Mouse (Mus musculus): ENCODE data around the gene Gm21985. TPM values are rescaled to one million over a fixed set of nuclear protein-coding genes. Genes with fewer than 3 reads are reported as not detected.

Gm21985 gene
- total RNA-seq, 2 experiments from 2014 or later: 2.8 to 3.5 TPM

DNA sequence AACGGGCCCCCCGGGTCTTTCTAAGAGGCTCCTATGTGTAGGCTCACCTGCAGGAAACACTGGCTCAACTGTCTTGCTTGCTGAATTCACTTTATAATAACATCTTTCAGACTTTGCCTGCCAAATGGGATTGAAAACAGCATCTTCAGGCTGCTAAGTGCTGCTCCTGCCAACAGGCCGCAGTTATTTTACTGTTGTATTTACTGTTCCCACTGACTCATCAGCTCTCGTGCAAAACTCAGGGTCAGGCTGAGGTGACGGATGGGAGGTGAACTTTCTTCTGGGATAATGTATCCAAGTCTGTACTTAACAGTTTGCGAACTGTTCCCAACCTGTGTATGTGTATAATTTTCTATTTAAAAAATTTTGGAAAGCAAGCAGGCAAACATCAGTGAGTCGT lies 52.8 kb downstream of the Gm21985 start:
- no peak for DNase-seq (ENCODE audit: low spot score in 2 of 2)

DNA sequence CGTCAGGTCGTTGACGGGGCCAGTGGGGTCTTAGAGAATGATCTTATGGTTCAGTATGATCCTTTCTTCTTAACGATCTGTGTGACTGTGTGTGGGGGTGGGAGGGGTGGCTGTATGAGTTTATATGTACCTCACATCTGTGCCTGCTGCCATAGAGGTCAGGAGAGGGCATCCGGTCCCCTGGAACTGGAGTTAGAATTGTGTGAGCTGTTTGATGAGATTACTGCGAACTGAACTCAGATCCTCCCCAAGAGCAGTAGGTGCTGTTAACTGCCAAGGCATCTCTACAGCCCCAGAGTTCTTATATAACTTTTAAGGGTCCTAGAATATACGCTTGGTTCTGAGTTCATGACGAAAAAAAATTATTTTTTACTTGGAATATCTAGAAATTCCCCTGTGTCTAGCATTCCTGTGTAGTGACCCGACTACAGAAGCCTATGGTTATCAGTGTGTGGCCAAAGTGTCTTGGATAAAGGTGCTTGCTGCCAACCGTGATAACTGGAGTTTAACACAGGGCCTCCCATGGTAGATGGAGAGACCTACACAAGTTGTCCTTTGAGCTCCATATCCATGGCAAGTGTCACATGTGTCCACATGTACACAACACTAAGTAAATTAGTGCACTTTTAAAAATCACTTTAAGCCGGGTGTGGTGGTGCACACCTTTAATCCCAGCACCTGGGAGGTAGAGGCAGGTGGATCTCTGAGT lies 62.1 kb downstream of the Gm21985 start:
- DNase-seq (ENCODE audit: low spot score in 2 of 2): no peak

DNA sequence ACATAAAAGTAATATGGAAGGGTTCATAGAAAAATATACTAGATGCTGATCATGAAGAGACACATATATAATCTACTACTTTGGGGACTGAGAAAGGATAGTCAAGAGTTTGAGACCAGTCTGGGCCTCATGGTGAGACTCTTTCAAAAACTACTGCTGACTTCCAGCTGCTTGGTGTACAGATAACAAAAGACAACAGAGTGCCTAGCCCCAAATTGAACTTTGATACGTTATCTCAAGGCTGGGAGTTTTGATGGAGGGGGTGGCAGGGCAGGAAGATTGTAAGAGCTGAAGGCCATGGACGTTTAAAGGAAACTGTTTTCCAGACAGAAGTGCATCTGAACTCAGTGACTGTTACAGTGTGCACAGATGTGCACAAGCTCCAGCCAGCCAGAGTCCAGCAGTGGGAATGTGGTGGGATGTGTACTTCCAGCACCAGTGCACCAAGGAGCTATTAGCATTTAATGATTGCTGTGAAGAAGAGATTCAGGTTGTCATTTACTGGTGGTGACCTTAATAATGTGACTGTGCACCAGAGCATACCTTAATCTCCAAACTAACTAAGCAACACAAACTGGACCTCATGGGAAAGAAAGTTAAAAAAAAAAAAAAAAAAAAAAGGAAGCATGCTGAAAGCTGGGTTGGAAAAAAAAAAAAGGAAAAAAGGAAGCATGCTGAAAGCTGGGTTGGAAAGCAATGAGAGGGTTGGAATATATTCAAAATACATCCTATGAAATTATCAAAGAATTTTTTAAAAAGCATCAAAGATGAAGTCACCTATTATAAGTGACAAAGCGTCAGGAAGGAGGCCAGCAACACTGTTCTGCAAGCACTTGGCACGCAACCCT lies 66.2 kb downstream of the Gm21985 start:
- DNase-seq (ENCODE audit: low spot score in 2 of 2): no peak

DNA sequence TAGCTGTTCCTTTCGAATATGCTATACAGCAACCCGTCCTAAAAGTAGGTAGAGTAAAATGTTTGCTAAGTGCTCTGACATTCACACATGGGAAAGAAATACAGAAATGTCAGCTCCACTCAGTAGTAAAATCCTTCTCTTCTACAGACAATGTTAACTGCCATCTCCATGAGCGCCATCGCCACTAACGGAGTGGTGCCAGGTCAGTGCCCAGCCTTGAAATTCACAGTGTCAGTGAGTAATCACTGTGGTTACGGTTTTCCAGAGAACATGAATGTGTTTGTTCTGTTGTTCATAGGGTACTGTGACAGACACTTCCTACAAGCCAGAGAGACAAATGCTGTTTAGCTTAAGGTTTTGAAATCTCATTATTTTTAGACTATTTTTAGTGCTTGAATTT lies 71.1 kb downstream of the Gm21985 start:
- DNase-seq (ENCODE audit: low spot score in 2 of 2): no peak

DNA sequence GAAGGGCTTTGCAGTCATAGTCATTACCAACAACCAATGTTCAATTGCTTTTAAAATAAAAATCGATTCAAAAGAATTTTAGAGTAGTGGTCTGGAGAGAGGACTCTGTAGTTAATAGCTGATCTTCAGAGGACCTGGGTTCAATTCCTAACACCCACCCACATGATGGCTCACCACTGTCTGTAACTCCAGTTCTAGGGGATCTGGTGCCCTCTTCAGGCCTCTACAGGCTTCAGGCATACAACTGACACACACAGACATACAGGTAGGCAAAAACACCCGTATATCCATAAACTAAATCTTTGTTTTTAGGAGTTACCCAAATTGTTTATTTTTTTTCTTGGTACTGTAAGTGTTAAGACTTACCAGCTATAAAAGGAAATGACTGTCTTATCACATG lies 73.6 kb downstream of the Gm21985 start:
- no peak for DNase-seq (ENCODE audit: low spot score in 2 of 2)

DNA sequence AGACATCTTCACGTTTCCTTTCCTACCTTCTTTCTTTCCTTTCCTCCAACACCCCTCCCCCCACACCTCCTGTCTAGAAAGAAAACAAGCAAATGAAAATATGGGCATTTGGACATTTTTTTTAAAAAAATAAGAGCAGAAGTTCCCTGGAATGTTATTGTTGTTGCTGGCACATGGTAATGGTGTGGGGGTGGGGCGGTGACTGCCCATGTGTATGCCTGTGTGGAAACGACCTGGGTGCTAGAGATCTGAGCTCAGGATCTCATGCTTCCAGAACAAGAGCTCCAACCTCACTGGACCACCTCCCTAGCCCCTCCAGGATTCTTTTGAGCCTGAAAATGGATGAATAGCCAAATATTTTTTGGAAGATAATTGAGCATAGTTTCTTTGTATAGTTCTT lies 75.0 kb downstream of the Gm21985 start:
- no peak for DNase-seq (ENCODE audit: low spot score in 2 of 2)

DNA sequence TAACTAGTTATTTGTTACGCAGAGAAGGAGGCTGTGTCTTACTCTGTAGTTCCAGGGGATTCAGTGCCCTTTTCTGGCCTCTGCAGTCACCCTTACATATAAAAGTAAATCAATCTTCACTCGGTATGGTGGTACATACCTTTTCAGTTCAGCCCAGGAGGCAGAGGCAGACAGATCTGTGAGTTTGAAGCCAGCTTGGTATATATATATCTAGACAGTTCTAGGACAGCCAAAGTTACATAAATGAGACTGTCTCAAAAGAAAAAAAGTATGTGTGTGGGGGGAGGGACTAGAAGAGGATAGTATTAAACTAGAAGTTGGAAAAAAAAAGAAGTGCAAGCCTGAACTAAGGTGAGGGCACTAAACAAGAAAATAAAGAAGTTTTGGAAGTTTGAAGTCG lies 82.1 kb downstream of the Gm21985 start:
- DNase-seq (ENCODE audit: low spot score in 2 of 2): no peak

DNA sequence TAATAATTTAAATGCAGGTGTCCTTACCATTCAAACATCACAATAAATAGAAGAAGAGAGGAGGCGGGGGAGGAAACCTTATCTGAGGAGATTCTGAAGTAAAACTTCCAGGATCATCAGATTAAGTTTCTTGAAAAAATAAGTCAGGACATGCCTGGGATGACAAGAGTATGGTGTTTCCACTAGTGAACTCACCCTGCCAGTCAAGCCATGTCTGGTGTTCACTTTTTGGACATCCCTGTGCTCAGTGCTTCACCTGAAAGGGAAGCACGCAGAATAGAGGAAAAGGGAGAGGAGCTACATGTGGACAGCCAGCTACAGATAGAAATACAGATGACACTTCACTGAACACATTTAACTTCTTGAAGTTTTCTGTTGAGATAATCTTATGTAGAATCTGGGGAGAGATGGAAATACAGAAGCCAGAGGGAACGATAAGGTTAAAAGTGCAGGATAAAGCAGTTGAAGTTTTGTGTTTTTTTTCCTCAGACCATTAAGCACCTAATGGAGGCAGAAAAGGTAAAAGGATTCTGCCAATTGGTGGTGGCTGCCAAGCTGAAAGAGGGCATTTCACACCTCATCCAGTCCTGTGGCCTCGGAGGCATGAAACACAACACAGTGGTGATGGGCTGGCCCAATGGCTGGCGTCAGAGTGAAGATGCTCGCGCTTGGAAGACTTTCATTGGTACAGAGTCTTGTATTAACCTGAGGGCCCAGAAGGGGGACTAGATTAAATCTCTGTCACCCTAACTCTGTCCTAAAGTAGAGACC lies 87.8 kb downstream of the Gm21985 start:
- no peak for DNase-seq (ENCODE audit: low spot score in 2 of 2)

DNA sequence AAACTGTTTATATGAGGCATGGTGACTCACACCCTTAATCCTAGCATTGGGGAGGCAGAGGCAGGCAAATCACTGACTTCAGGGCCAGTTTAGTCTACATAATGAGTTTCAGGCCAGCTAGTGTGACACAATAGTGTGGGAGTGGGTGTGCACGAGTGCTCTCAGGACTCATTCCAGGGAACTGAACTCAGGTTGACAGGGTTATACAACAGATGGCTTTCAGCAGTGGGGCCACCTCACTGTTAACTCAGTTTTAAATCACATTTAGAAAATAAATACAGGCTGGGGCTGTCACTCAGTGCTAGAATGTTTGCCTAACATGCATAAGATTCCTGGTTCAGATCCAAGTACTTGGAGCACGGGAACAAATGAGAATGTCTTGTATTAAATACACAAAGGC lies 93.5 kb downstream of the Gm21985 start:
- peak in 1 of 2 experiments; percentile 14 for DNase-seq (ENCODE audit: low spot score in 2 of 2)

DNA sequence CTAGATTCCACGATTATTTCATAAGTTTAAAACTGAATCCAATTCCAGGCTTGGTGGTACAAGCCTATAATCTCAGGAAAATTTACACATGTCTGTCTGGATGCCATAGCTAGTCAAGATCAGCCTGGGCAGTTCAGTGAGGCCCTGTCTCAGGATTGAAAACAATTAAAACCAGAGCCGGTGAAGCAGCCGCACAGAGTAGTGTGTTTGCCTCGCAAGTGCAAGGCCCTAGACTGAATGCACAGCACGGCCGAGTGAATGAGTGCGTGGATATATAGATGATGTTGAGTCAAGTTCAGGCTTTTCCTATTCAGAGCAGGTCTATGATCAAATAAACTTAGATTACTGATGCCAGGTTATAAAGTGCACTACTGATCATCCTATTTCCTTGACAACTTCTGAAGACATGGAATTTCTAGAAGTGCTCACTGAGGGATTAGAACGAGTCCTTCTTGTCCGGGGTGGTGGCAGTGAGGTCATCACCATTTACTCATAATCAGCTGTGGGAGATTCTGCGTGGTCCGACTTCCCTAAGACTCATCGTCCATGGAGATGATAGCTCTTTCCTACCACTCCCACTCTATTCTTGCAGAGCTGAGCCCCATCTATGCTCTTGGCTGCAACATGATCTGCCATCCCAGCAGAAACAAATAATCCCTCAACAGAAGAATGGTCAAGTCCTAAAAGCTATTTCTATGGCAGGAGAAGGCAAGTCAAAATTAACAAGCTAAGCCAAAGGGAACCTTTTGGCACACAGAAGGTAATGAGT lies 94.1 kb downstream of the Gm21985 start:
- no peak for DNase-seq (ENCODE audit: low spot score in 2 of 2)

DNA sequence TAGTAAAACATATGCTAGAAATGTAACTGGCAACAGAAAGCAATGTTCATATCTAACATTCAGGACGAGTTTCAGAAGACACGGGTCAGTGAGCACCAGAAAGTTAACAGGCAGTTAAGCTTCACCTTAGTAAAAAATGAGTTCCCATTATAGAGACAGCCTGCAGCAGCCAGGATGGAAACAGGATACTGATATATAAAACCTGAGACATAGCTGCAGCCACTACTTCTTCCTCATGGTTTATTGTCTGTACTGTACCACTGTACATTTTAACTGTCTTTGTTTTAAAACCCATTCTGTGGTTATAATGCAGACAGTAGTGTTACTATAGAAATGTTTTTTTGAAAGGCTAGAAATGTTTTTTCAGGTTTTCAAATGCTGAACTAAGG lies 94.7 kb downstream of the Gm21985 start:
- no peak for DNase-seq (ENCODE audit: low spot score in 2 of 2)

DNA sequence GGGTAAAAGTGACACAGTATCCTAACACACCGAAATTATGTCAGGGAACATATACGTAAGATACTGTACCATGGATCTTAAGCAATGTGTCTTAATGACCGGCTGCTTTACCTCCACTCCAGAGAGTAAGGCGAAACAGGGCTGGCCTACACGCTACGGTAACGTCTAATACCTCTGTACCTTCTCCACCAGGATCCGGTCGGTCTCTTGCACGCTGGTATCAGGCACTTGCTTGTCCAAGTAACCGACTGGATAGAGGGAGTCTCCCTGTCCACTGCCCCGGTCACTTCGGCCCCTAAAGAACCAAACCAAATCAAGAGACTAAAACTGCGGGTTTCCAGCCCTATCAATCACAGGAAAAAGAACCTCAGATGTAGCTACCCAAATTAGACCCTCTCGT lies 101.1 kb downstream of the Gm21985 start:
- no peak for DNase-seq (ENCODE audit: low spot score in 2 of 2)

DNA sequence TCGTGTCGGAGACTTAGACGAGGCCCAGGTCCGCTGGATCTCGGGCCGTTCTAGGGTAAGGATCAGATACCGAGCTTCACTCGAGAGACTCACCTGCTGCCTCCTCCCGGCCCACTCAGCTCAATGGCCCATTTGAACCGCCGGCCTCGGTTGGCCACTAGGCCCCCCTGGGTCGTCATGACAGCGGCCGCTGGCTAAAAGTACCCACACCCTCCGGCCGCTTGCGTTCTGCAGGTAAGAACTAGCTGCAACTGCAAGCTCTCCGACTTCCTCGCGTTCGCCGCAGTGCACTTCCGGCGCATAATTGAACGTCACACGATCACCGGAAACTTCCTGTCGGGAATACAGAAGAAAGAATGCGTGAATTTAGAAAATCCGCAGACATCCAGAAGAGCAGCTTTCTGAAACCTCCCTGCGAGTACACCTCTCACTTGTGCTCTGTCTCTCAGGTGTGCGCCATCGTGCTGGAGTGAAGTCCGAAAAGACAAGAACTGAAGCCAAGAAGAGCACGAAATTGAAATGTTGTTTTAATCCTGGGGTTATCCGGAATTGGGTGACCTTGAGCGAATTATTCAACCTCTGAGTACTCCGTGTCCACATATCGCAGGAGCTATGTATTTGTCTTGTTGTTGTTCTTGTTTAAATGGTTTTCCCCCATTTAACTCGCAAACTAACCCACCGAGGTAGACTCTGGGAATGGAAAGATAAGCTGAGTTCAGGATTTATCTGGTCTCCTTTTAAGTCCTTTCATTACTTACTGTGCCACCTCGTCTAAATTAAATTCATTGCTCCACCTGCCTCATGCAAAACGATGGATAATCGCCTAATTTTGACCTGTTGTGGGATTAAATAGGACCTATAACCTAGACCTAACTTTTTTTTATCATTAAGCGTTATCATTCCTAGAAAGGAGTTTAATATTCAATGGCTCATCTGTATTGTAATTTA lies 101.9 kb downstream of the Gm21985 start, which contains the start of gene Emc4:
Gene Emc4, minus strand, starts transcription at position 302 of the 948 bp plus-strand sequence.
- peak; percentile 94 to 97 for DNase-seq (ENCODE audit: low spot score in 2 of 2)

DNA sequence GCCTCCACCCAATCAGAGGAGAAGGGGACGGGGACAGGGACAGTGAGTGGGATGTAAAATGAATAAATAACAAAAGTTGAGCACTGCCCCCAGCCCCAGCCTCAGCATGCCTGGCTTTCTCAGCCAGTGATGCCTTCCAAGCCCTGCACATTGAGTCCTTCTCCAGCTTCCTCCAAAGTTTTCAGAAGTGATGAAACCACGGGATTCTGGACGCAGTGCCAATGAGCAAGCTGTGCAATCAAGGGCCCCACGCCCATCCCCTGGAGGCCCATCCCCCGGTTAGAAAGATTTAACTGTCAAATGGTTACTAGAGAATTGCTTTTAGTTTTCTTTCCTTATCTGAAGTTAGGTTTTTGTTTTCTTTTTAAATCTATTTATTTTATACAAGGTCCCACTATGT lies 103.8 kb downstream of the Gm21985 start:
- DNase-seq (ENCODE audit: low spot score in 2 of 2): no peak

DNA sequence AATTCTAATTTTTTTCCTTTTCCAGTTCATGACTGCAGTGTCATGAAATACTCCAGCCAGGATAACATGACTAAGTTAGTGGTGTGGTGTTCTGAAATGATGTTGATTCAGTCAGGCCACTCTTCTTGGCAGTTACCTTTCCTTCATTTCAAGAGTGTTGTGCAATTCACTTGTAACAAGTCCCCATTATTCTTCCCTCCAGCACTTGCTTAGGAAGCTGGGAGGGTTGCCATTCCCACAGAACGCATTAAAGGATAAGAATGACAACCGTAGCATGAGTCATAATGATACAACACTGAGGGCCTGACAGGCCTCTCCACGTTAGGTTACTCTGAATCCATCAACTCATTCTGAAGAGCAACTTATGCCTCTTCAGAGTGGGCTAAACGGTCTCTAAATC lies 107.0 kb downstream of the Gm21985 start:
- DNase-seq (ENCODE audit: low spot score in 2 of 2): no peak

DNA sequence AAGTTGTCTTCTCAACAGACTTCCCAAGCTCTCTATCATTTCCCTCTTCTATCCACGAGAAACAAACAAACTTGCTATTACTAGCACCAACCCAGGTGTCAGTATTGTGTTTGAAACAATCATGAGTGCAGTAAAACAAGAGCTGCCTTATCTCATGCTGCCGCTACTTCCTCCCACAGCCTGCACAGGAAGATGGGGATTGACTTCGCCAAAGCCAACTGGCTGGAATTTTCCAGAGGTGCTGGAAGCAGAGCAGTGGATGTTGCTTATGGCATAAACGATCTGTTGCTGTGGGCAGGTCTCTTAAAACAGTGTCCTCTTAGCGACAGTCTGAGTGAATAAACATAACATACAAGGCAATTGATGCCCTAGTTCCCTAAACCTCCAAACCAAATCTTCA lies 108.5 kb downstream of the Gm21985 start:
- no peak for DNase-seq (ENCODE audit: low spot score in 2 of 2)

DNA sequence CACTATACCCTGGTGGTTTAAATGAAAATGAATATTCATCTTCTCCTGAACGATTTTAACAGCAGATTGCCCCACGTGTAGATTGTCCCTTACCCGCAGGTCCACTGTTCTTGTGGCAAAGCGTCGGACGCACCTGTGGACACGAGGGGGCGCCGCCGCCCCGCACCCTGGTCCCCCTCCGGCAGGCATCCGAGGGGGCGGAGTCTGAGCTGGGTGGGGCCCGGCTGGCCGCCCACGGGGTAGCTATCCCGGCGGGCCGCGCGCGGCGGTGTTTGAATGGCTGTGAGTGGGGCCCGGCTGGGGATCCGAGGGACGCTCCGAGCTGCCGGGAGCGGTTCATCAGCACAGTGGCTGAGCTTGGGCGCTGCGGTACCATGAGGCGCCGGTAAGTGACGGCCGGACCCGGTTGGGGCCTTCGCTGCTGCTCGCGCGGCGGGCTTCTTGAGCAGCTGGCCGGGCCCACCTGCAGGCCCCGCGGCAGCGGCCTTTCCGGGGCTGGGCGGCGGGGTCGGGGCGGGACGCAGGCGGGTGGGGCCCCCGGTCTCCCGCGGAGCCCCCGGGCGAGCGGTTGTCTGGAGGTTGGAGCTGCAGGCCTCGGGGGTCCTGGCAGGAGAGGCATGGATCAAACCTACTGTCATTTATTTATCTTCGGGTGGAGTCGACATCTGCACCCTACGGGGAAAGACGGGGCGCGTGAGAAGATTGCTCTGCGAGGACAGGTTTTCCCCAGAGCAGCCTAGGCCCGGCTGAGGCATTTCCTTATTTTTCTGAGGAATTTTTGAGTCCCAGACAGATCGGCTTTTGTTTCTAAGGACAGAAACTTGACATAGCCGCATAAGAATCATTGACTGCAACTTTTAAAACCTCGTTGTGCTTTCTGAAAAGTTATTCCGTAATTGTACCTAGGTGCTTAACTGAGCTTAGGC lies 113.1 kb downstream of the Gm21985 start, which contains the start of gene Katnbl1:
Gene Katnbl1, plus strand, starts transcription at position 239 of the 926 bp plus-strand sequence.
- peak; percentile 89 to 91 for DNase-seq (ENCODE audit: low spot score in 2 of 2)

DNA sequence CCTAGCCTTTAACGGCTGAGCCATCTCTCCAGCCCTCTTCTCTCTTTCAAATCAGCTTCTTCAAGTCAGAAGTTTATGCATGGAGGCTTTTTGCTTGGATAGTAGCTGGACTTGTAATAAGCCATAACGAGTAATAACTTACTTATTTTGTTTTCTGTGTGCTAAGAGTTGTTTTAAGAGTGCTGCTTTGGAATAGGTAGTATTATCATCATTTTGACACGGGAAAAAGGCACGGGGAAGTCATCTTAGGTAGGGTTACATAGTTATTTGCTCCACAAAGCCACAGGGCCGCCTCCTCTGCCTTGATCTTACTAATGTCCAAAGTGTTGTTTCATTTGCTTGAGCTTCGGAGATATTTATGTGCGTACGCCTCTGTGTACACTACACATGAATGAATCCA lies 114.0 kb downstream of the Gm21985 start:
- no peak for DNase-seq (ENCODE audit: low spot score in 2 of 2)

DNA sequence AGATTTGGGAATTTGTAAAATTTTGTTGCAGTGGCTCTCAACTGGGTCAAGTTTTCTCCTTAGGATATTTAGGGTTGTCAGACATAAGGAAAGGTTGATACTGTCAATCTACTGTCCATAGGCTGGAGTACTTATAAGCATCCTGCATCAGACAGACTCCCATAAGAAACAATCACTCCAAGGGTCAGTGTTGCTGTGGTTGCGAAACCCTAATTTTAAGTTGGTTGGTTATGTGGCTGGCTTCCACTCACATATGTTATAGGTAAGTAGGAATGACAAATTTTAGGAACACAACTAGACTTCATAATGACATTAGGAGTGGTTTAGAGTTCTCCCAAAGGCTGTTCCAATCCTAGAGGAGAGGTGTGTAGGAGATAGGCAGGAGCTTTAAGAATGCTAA lies 115.1 kb downstream of the Gm21985 start:
- DNase-seq (ENCODE audit: low spot score in 2 of 2): no peak
